Mouse (Mus musculus) heart, adult 11 months (tissue): Measurements from ENCODE around the gene Zfp300.

Experiments
- DNase-seq: peaks from one replicate; pipeline ENCODE4 v3.0.0; 2022

Gene Zfp300

GRCm38 (mm10) chrX:21088983-21089866, at the start of gene Zfp300:
Gene Zfp300, minus strand, starts transcription at chrX:21089527.
- DNase-seq = peak; percentile 96

- DNase-seq = no peak
Observed at GRCm38 (mm10) chrX:21115520-21115919, 26.2 kb upstream of the Zfp300 start, which contains the start of gene Ssxa1. Gene Ssxa1, plus strand, starts transcription at chrX:21115820.

GRCm38 (mm10) chrX:21089867-21090239, 526 bp upstream of the Zfp300 start:
- DNase-seq = no peak

GRCm38 (mm10) chrX:21088645-21088982, 713 bp downstream of the Zfp300 start:
- DNase-seq = peak; percentile 87

- DNase-seq = no peak
Observed at GRCm38 (mm10) chrX:21068106-21068505, 21.2 kb downstream of the Zfp300 start, which contains the start of gene Spaca5. Gene Spaca5, plus strand, starts transcription at chrX:21068406.

DNA sequence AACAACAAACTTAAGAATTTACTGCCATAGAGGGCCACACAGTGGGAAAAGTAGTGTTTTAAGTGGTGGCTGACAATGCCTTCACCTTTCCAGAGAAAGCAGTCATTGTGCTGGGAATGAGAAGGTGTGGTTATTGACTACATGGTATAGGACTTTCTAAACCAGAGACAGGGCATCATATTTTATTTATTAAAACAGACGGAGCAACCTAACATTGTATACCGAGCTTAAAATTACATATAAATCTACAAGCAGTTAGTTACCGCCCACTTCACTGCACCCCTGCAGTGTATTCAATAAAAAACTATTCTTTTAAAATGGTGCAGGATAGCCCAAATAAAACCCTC, 26.8 kb downstream of the Zfp300 start:
- no peak for DNase-seq

DNA sequence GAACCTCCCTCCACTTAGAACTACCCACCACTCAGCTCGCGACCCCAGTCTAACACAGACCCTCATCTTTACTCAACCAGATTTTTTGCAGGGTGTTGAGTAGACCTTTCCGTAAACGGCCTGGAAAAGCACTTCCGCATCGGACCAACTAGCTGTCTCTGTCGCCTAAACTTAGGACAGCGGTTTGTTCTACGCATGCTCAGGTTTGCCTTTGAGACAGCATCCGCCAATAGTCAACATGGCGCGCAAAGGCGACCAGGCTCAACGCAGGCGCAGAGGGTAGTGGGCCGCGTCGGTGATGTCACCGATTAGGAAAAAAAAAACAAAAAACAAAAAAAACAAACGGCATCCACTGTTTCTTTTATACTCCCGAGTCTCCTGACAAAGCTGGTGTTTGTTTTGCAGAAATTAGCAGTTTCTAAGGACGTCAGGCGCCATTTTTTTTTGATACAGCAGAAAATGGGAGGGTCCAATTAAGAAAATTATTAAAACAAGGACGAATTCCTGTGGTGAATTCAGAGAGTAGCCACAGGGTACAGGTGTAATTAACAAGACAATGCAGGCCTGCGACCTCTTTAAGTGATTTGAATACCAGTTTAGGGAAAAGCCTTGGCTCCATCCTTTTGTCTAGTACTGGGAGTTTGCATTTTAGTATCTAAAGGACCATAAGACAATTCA, 27.3 kb downstream of the Zfp300 start, which contains the start of gene Zfp182:
Gene Zfp182, minus strand, starts transcription at position 451 of the 678 bp plus-strand sequence.
- peak; percentile 98 for DNase-seq

DNA sequence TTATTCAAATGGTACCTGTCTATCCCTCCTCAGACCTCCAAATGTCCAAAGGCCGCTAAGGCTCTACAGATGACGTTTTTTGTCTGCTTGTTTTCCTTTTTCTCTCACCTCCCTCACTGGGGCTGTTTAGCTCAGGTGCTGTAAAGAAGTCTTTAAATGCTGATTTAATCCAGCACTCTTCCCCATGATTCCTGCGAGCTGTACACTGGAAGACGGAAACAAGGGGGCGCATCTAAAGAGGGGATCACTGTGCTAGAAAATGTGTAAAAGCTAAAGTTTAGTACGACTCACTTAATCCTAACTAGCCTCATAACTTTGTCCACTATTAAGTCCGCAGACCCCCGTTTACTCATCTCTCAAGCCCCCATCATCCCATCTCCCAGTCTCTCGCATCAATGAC, 27.9 kb downstream of the Zfp300 start:
- no peak for DNase-seq
